Mouse (Mus musculus) frontal cortex, adult 2 months (tissue): ENCODE measurements around the gene Ccer1. TPM values are rescaled to one million over a fixed set of nuclear protein-coding genes. Genes with fewer than 3 reads are reported as not detected.

Source experiments
- polyA plus RNA-seq: library from polyadenylated mRNA; depleted of rRNA; stranded (reverse); fragments of >200 nt; gene quantifications from 2 replicates; pipeline ENCODE4 v1.2.3, GENCODE M21; 2012; rRNA removed

The Ccer1 gene
- polyA plus RNA-seq, 1 experiment: not detected

Other genes with a start within 250 kb of the Ccer1 start
- 23.5 and 27.0 TPM in 2 replicates for gene Dcn, start 213.4 kb upstream of the Ccer1 start, polyA plus RNA-seq
- 3.2 and 4.3 TPM in 2 replicates for gene Lum, start 127.9 kb upstream of the Ccer1 start, polyA plus RNA-seq
- gene Kera, start 86.2 kb upstream of the Ccer1 start, polyA plus RNA-seq: not detected in 2 replicates
- gene Epyc, start 49.0 kb upstream of the Ccer1 start, polyA plus RNA-seq: 0.04 TPM in 1 of 2 replicates, not detected in the other
- 0.04 and 0.10 TPM in 2 replicates for gene C030005K15Rik, start 33.7 kb downstream of the Ccer1 start, polyA plus RNA-seq